Mouse (Mus musculus): ENCODE data around the gene Jmjd6. TPM values are rescaled to one million over a fixed set of nuclear protein-coding genes. Genes with fewer than 3 reads are reported as not detected.

Gene Jmjd6
- polyA plus RNA-seq, 2 experiments, result 57.0 to 68.0 TPM

DNA sequence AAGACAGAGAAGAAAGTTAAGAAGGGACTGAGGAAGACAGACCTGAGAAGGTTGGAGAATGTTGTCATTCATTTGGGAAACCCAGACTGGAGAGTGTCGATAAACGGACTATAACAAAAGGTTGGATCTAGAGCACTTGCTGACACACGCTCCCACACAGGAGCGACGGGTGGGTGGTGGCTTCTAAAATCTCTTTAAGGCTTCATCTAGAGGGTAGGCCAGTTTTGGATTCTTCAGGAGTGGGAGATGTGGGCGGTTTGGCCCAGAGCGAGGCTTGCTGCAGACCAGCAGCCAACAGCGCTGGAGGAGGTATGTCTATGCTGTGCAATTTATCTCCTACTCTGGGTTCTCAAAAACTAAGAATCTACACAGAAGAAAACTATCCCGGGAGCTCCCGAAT lies 20.6 kb downstream of the Jmjd6 start:
- TF ChIP-seq POLR2A (IDR thresholded peaks at IDR 0.05; ENCODE audit: borderline replicate concordance, extremely low read depth, insufficient read depth, insufficient read length), result no peak
- H3K4me3 ChIP-seq (replicated peaks; ENCODE audit: low read length), result no peak overlapping the region
- H3K4me1 ChIP-seq (ENCODE audit: control insufficient read depth, insufficient read depth, low read length), result peaks cover 17% of the 10 kb centered on the region; the same call in 1 of the 2 replicates
- ATAC-seq (ENCODE audit: low FRiP score, low read depth) (no peak), DNase-seq (ENCODE audit: low spot score) (no peak)
- no peaks in the 10 kb centered on the region for H3K36me3 ChIP-seq (ENCODE audit: control insufficient read depth, insufficient read depth, low read length)
- WGBS, result 88% methylated on average over 10 of the region's 10 CpGs
- no peaks in the 10 kb centered on the region for H3K9me3 ChIP-seq (ENCODE audit: control insufficient read depth, low read length)
- no peak overlapping the region for H3K9ac ChIP-seq (ENCODE audit: low read depth, low read length, severe bottlenecking)
- H3K4me2 ChIP-seq (replicated peaks; ENCODE audit: low read depth, low read length, severe bottlenecking), result no peak overlapping the region
- H3K27me3 ChIP-seq (ENCODE audit: control insufficient read depth, insufficient read depth, low read length), result no peaks in the 10 kb centered on the region
- H3K27ac ChIP-seq (replicated peaks; ENCODE audit: low read depth, low read length), result no peak overlapping the region

DNA sequence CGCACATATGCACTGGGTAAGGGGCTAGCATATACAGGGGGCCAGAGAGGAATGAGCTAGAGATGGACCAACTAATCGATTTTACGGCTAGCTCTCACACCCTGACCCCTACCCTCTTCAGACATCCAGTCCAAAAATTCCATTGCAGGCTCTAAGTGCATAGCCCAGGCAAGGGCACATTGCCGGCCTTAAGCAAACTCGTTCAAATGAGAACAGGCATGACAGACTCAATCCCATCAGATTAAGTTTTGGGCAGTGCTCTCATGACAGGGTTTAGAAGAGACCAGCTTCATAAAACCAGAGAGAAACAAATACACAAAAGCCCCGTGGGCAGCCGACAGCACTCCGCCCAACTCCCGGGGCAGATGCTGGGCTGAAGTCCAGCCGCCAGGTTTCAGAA lies 21.0 kb downstream of the Jmjd6 start:
- TF ChIP-seq POLR2A (IDR thresholded peaks at IDR 0.05; ENCODE audit: borderline replicate concordance, extremely low read depth, insufficient read depth, insufficient read length), result no peak

DNA sequence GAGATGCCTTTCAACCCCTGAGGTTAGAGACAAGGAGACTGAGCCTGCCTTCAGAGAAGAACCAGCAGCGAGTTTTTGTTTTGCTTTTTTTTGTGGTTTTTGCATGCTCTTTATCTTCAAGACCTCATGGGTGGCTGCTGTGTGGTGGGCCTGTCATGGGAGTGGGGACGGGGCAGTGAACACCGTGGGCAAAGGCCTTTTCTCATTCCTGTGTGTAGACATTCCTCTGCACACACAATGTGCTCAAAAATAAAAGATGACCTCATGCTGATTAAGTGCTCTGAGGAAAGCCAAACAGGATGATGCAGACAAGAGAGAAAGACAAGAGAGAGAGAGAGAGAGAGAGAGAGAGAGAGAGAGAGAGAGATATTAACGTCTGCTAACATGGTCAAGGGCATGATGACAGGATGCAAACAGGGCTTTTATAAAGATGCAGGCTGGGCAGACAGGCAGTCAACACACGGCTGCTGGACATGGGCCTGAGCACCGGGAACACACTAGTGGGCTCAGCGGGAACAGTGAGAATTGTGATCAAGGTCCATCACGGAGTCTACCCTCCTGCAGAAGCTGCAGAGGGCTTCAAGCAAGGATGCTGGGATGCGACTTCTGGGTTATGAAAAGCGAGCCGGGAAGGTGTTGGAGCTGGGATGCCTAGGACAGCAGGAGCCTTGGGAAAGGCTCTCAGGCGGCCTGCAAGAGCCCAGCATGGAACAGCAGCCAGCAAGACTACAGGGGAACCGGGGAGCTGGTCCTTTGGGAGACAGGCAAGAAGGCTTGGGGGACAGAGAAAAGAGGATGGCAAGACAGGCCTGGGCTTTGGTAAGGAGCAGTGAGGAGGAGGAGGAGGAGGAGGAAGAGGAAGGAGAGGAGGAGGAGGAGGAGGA lies 21.9 kb downstream of the Jmjd6 start:
- H3K9me3 ChIP-seq (ENCODE audit: control insufficient read depth, low read length), result no peaks in the 10 kb centered on the region
- H3K4me2 ChIP-seq (replicated peaks; ENCODE audit: low read depth, low read length, severe bottlenecking), result no peak overlapping the region
- no peaks in the 10 kb centered on the region for H3K36me3 ChIP-seq (ENCODE audit: control insufficient read depth, insufficient read depth, low read length)
- H3K4me1 ChIP-seq (ENCODE audit: control insufficient read depth, insufficient read depth, low read length), result peaks cover 10% of the 10 kb centered on the region; the same call in 1 of the 2 replicates
- H3K9ac ChIP-seq (ENCODE audit: low read depth, low read length, severe bottlenecking), result no peak overlapping the region
- no peaks in the 10 kb centered on the region for H3K27me3 ChIP-seq (ENCODE audit: control insufficient read depth, insufficient read depth, low read length)
- DNase-seq (ENCODE audit: low spot score), result no peak
- no peak for TF ChIP-seq POLR2A (IDR thresholded peaks at IDR 0.05; ENCODE audit: borderline replicate concordance, extremely low read depth, insufficient read depth, insufficient read length)
- no peak overlapping the region for H3K27ac ChIP-seq (replicated peaks; ENCODE audit: low read depth, low read length)
- 71% methylated on average over 13 of the region's 13 CpGs for WGBS
- ATAC-seq (ENCODE audit: low FRiP score, low read depth), result no peak
- H3K4me3 ChIP-seq (replicated peaks; ENCODE audit: low read length), result no peak overlapping the region

More for the DNA sequence above, 21.0 kb downstream of the Jmjd6 start:
- H3K27ac ChIP-seq (replicated peaks; ENCODE audit: low read depth, low read length), result no peak overlapping the region
- WGBS, result 83% methylated on average over 10 of the region's 10 CpGs
- peaks cover 15% of the 10 kb centered on the region; the same call in 1 of the 2 replicates for H3K4me1 ChIP-seq (ENCODE audit: control insufficient read depth, insufficient read depth, low read length)
- H3K4me2 ChIP-seq (replicated peaks; ENCODE audit: low read depth, low read length, severe bottlenecking), result no peak overlapping the region
- H3K36me3 ChIP-seq (ENCODE audit: control insufficient read depth, insufficient read depth, low read length), result no peaks in the 10 kb centered on the region
- no peak overlapping the region for H3K9ac ChIP-seq (ENCODE audit: low read depth, low read length, severe bottlenecking)
- H3K9me3 ChIP-seq (ENCODE audit: control insufficient read depth, low read length), result no peaks in the 10 kb centered on the region
- H3K27me3 ChIP-seq (ENCODE audit: control insufficient read depth, insufficient read depth, low read length), result no peaks in the 10 kb centered on the region
- no peak overlapping the region for H3K4me3 ChIP-seq (replicated peaks; ENCODE audit: low read length)
- DNase-seq (ENCODE audit: low spot score), result no peak
- ATAC-seq (ENCODE audit: low FRiP score, low read depth), result no peak

DNA sequence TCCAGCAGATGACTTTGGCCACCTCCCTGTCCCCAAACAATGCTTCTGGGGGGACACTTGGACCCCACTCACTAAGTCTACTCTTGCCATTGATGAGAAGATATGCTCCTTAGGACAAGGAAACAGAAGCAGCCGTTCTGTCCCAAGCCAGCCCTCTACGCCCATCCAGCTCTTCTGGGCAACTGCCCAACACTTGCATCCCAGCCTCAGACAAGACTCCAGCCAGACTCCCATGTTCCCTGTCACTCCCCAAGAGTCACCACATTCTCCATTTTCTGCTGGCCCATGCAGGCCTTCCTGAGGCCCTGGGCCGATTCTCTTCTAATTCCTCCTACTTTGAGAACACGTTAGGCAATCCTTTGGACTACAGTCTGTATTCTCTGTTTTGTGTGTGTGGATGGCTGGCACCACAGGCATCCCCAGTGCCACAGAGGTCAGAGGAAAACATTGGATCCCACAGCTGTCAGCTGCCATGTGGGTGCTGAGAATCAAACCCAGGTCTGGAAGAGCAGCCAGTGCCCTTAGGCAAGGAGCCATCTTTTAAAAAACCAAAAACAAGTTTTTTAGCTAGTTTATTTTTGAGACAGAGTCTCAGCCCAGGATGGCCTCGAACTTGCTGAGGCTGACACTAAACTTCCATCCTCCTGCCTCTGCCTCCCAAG lies 23.2 kb downstream of the Jmjd6 start:
- WGBS, result 86% methylated on average over 5 of the region's 5 CpGs
- no peaks in the 10 kb centered on the region for H3K9me3 ChIP-seq (ENCODE audit: control insufficient read depth, low read length)
- H3K4me1 ChIP-seq (ENCODE audit: control insufficient read depth, insufficient read depth, low read length), result peaks cover 12% of the 10 kb centered on the region
- ATAC-seq (ENCODE audit: low FRiP score, low read depth) (no peak), DNase-seq (ENCODE audit: low spot score) (no peak)
- TF ChIP-seq POLR2A (IDR thresholded peaks at IDR 0.05; ENCODE audit: borderline replicate concordance, extremely low read depth, insufficient read depth, insufficient read length), result no peak
- 0 out of 2 replicates have a peak overlapping the region, but pooled peaks have one; percentile 9 for H3K27ac ChIP-seq (replicated peaks; ENCODE audit: low read depth, low read length)
- no peaks in the 10 kb centered on the region for H3K27me3 ChIP-seq (ENCODE audit: control insufficient read depth, insufficient read depth, low read length)
- H3K36me3 ChIP-seq (ENCODE audit: control insufficient read depth, insufficient read depth, low read length), result no peaks in the 10 kb centered on the region
- no peak overlapping the region for H3K9ac ChIP-seq (ENCODE audit: low read depth, low read length, severe bottlenecking)
- no peak overlapping the region for H3K4me2 ChIP-seq (replicated peaks; ENCODE audit: low read depth, low read length, severe bottlenecking)
- no peak overlapping the region for H3K4me3 ChIP-seq (replicated peaks; ENCODE audit: low read length)

DNA sequence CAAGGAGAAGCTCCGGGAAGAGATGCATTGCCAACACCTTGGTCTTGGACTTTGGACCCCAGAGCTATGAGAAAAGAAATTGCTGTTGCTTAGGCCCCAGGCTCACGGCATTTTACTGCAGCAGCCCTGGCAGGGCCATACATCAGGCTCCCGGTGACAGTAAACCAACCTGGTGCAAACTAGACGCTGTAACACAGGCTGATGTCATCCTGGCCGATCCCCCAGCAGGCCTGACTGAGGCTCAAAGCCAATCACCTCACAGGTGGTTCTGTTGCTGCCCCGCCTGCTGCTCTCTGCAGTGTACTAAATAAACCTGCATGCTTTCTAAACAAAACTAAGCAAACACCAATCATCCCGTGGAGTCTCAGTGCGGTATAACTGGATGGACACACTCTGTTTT lies 24.5 kb downstream of the Jmjd6 start:
- Histone ChIP-seq H3K4me1 (ENCODE audit: control insufficient read depth, insufficient read depth, low read length) (peaks cover 25% of the 10 kb centered on the region), H3K27ac (replicated peaks; ENCODE audit: low read depth, low read length) (0 out of 2 replicates have a peak overlapping the region, but pooled peaks have one; percentile 9), H3K36me3 (ENCODE audit: control insufficient read depth, insufficient read depth, low read length) (no peaks in the 10 kb centered on the region), H3K9ac (ENCODE audit: low read depth, low read length, severe bottlenecking) (no peak overlapping the region), H3K27me3 (ENCODE audit: control insufficient read depth, insufficient read depth, low read length) (no peaks in the 10 kb centered on the region), H3K4me2 (replicated peaks; ENCODE audit: low read depth, low read length, severe bottlenecking) (no peak overlapping the region), H3K4me3 (replicated peaks; ENCODE audit: low read length) (no peak overlapping the region), H3K9me3 (ENCODE audit: control insufficient read depth, low read length) (no peaks in the 10 kb centered on the region)
- TF ChIP-seq POLR2A (IDR thresholded peaks at IDR 0.05; ENCODE audit: borderline replicate concordance, extremely low read depth, insufficient read depth, insufficient read length), result no peak
- ATAC-seq (ENCODE audit: low FRiP score, low read depth), result no peak
- no peak for DNase-seq (ENCODE audit: low spot score)
- WGBS, result 35% methylated on average over 8 of the region's 8 CpGs
